Mouse (Mus musculus) midbrain, embryonic 11.5 days (tissue): Measurements from ENCODE around the gene Dync1i2. TPM values are rescaled to one million over a fixed set of nuclear protein-coding genes. Genes with fewer than 3 reads are reported as not detected.

Experiments
- ATAC-seq: fragments of 200-750 bp; cut with Nextera tagmentation; 2 replicates; pipeline ENCODE4 v1.8.0; 2017; ENCODE audit warnings: moderate TSS enrichment, moderate library complexity; ENCODE audit not compliant: low FRiP score
- DNase-seq: peaks from one replicate; pipeline ENCODE4 v3.0.0; 2015; ENCODE audit warnings: low spot score; ENCODE audit errors: missing footprints
- H3K27ac ChIP-seq: fragments of 300-500 bp; sonication (generic); 2 replicates; pipeline ENCODE4 v1.5.1; 2014; ENCODE audit warnings: low read depth, low read length
- H3K27me3 ChIP-seq: fragments of 300-500 bp; sonication (generic); 2 replicates; pipeline ENCODE4 v1.6.1; 2014; ENCODE audit warnings: mild to moderate bottlenecking, low read length, moderate library complexity, mixed read lengths; ENCODE audit not compliant: control insufficient read depth, insufficient read depth
- H3K36me3 ChIP-seq: fragments of 300-500 bp; sonication (generic); 2 replicates; pipeline ENCODE4 v1.6.1; 2014; ENCODE audit warnings: mild to moderate bottlenecking, low read length, moderate library complexity, mixed read lengths; ENCODE audit not compliant: control insufficient read depth, insufficient read depth
- H3K4me1 ChIP-seq: fragments of 300-500 bp; sonication (generic); 2 replicates; pipeline ENCODE4 v1.6.1; 2014; ENCODE audit warnings: low read length; ENCODE audit not compliant: control insufficient read depth, insufficient read depth
- H3K4me2 ChIP-seq: fragments of 300-500 bp; sonication (generic); 2 replicates; pipeline ENCODE4 v1.6.1; 2014; ENCODE audit warnings: mild to moderate bottlenecking, moderate library complexity
- H3K4me3 ChIP-seq: fragments of 300-500 bp; sonication (generic); 2 replicates; pipeline ENCODE4 v1.5.1; 2014; ENCODE audit warnings: low read depth, low read length
- H3K9ac ChIP-seq: fragments of 300-500 bp; sonication (generic); 2 replicates; pipeline ENCODE4 v1.6.1; 2014; ENCODE audit warnings: low read length
- H3K9me3 ChIP-seq: fragments of 300-500 bp; sonication (generic); 2 replicates; pipeline ENCODE4 v1.6.1; 2016; ENCODE audit warnings: low read length; ENCODE audit not compliant: control insufficient read depth
- WGBS: fragments of 180-500 bp; shearing (Covaris S2); extraction: QIAGEN DNeasy Blood & Tissue Kit; methylation state at CpG from one replicate; pipeline ENCODE4 v1.1.7; 2014; 5-methylcytosine and 5-hydroxymethylcytosine counted together
- polyA plus RNA-seq: library from polyadenylated mRNA; unstranded; fragments of >200 nt; fragmentation: Nextera tagmentation; extraction: Ambion mirVana; gene quantifications from 2 replicates; pipeline ENCODE4 v1.2.1, GENCODE M21; 2014

Gene Dync1i2
- polyA plus RNA-seq, 1 experiment from 2014 or later, result 189 TPM

- no peak for ATAC-seq
- no peaks in the 10 kb centered on the region for H3K9me3 ChIP-seq
- H3K27me3 ChIP-seq, result no peaks in the 10 kb centered on the region
- no peak overlapping the region for H3K4me3 ChIP-seq
- WGBS, result 98% methylated on average over 1 of the region's 1 CpGs
- no peak overlapping the region for H3K9ac ChIP-seq
- no peak overlapping the region for H3K27ac ChIP-seq
- H3K4me1 ChIP-seq, result no peaks in the 10 kb centered on the region
- DNase-seq, result no peak
- peaks cover 2% of the 10 kb centered on the region; the same call in 1 of the 2 replicates for H3K36me3 ChIP-seq
- no peak overlapping the region for H3K4me2 ChIP-seq
Observed at GRCm38 (mm10) chr2:71229603-71230002, 18.1 kb downstream of the Dync1i2 start.

GRCm38 (mm10) chr2:71231951-71232350, 20.4 kb downstream of the Dync1i2 start:
- no peak overlapping the region for H3K27ac ChIP-seq
- no peaks in the 10 kb centered on the region for H3K4me1 ChIP-seq
- no peaks in the 10 kb centered on the region; the same call in 1 of the 2 replicates for H3K36me3 ChIP-seq
- no peak overlapping the region for H3K4me3 ChIP-seq
- no peak for DNase-seq
- H3K4me2 ChIP-seq, result no peak overlapping the region
- H3K9ac ChIP-seq, result no peak overlapping the region
- 89% methylated on average over 5 of the region's 5 CpGs for WGBS
- H3K27me3 ChIP-seq, result no peaks in the 10 kb centered on the region
- H3K9me3 ChIP-seq, result no peaks in the 10 kb centered on the region
- ATAC-seq, result no peak

GRCm38 (mm10) chr2:71232976-71233375, 21.5 kb downstream of the Dync1i2 start:
- H3K4me1 ChIP-seq, result no peaks in the 10 kb centered on the region
- no peaks in the 10 kb centered on the region for H3K27me3 ChIP-seq
- no peak overlapping the region for H3K4me3 ChIP-seq
- no peak for ATAC-seq
- no peak overlapping the region for H3K9ac ChIP-seq
- no peak for DNase-seq
- no peaks in the 10 kb centered on the region; the same call in 1 of the 2 replicates for H3K36me3 ChIP-seq
- no peaks in the 10 kb centered on the region for H3K9me3 ChIP-seq
- 83% methylated on average over 2 of the region's 2 CpGs for WGBS
- H3K27ac ChIP-seq, result no peak overlapping the region
- H3K4me2 ChIP-seq, result no peak overlapping the region

- 90% methylated on average over 4 of the region's 4 CpGs for WGBS
- Histone ChIP-seq H3K4me1 (no peaks in the 10 kb centered on the region), H3K27ac (no peak overlapping the region), H3K27me3 (no peaks in the 10 kb centered on the region), H3K9ac (no peak overlapping the region), H3K4me2 (no peak overlapping the region), H3K9me3 (no peaks in the 10 kb centered on the region), H3K36me3 (no peaks in the 10 kb centered on the region; the same call in 1 of the 2 replicates), H3K4me3 (no peak overlapping the region)
- no peak for DNase-seq
- ATAC-seq, result no peak
Observed at GRCm38 (mm10) chr2:71235420-71235819, 23.9 kb downstream of the Dync1i2 start.

GRCm38 (mm10) chr2:71236009-71236408, 24.5 kb downstream of the Dync1i2 start:
- Histone ChIP-seq H3K4me3 (no peak overlapping the region), H3K27ac (no peak overlapping the region), H3K27me3 (no peaks in the 10 kb centered on the region), H3K36me3 (no peaks in the 10 kb centered on the region; the same call in 1 of the 2 replicates), H3K4me2 (no peak overlapping the region), H3K4me1 (no peaks in the 10 kb centered on the region), H3K9ac (no peak overlapping the region), H3K9me3 (no peaks in the 10 kb centered on the region)
- 95% methylated on average over 6 of the region's 6 CpGs for WGBS
- ATAC-seq (no peak), DNase-seq (no peak)

GRCm38 (mm10) chr2:71241505-71241904, 30.0 kb downstream of the Dync1i2 start:
- Histone ChIP-seq H3K36me3 (no peaks in the 10 kb centered on the region), H3K9ac (no peak overlapping the region), H3K9me3 (no peaks in the 10 kb centered on the region), H3K4me1 (no peaks in the 10 kb centered on the region), H3K4me3 (no peak overlapping the region), H3K27me3 (no peaks in the 10 kb centered on the region), H3K4me2 (no peak overlapping the region), H3K27ac (no peak overlapping the region)
- ATAC-seq, result no peak
- DNase-seq, result peak; percentile 56
- WGBS, result 96% methylated on average over 2 of the region's 2 CpGs

- no peak for DNase-seq
- no peaks in the 10 kb centered on the region for H3K27me3 ChIP-seq
- H3K4me1 ChIP-seq, result no peaks in the 10 kb centered on the region
- H3K27ac ChIP-seq, result no peak overlapping the region
- no peak for ATAC-seq
- 91% methylated on average over 3 of the region's 3 CpGs for WGBS
- H3K9me3 ChIP-seq, result no peaks in the 10 kb centered on the region
- no peak overlapping the region for H3K4me3 ChIP-seq
- no peaks in the 10 kb centered on the region for H3K36me3 ChIP-seq
- H3K9ac ChIP-seq, result no peak overlapping the region
- H3K4me2 ChIP-seq, result no peak overlapping the region
Observed at GRCm38 (mm10) chr2:71242180-71242579, 30.7 kb downstream of the Dync1i2 start.

- DNase-seq, result peak; percentile 83
- Histone ChIP-seq H3K4me2 (no peak overlapping the region), H3K4me3 (no peak overlapping the region), H3K4me1 (no peaks in the 10 kb centered on the region), H3K27me3 (no peaks in the 10 kb centered on the region), H3K9ac (no peak overlapping the region), H3K27ac (no peak overlapping the region), H3K36me3 (no peaks in the 10 kb centered on the region), H3K9me3 (no peaks in the 10 kb centered on the region)
- no peak for ATAC-seq
- 82% methylated on average over 9 of the region's 9 CpGs for WGBS
Observed at GRCm38 (mm10) chr2:71243058-71243672, 31.7 kb downstream of the Dync1i2 start.

- Histone ChIP-seq H3K27ac (no peak overlapping the region), H3K9me3 (no peaks in the 10 kb centered on the region), H3K4me3 (no peak overlapping the region), H3K36me3 (peaks cover 5% of the 10 kb centered on the region; the same call in 1 of the 2 replicates), H3K4me1 (no peaks in the 10 kb centered on the region), H3K27me3 (no peaks in the 10 kb centered on the region), H3K9ac (no peak overlapping the region), H3K4me2 (no peak overlapping the region)
- peak; percentile 26 for DNase-seq
- no peak for ATAC-seq
- WGBS, result 82% methylated on average over 7 of the region's 7 CpGs
Observed at GRCm38 (mm10) chr2:71244807-71245206, 33.3 kb downstream of the Dync1i2 start.
